Mouse (Mus musculus) limb, embryonic 12.5 days (tissue): ENCODE measurements around the gene Larp1b. TPM values are rescaled to one million over a fixed set of nuclear protein-coding genes. Genes with fewer than 3 reads are reported as not detected.

Source experiments
- ATAC-seq: fragments of 200-750 bp; cut with Nextera tagmentation; 2 replicates; pipeline ENCODE4 v1.8.0; 2017; ENCODE audit warnings: low read depth, moderate TSS enrichment; ENCODE audit not compliant: insufficient number of reproducible peaks, insufficient read depth, low FRiP score, low TSS enrichment
- H3K27ac ChIP-seq: fragments of 300-500 bp; sonication (generic); 2 replicates; pipeline ENCODE4 v1.5.1; 2016; ENCODE audit warnings: mild to moderate bottlenecking, moderate library complexity
- H3K27me3 ChIP-seq: fragments of 300-500 bp; sonication (generic); 2 replicates; pipeline ENCODE4 v1.6.1; 2016; ENCODE audit warnings: mild to moderate bottlenecking, moderate library complexity
- H3K36me3 ChIP-seq: fragments of 300-500 bp; sonication (generic); 2 replicates; pipeline ENCODE4 v1.6.1; 2016; ENCODE audit warnings: mild to moderate bottlenecking, moderate library complexity
- H3K4me1 ChIP-seq: fragments of 300-500 bp; sonication (generic); replicated peaks from 2 replicates; pipeline ENCODE4 v1.6.1; 2016
- H3K4me2 ChIP-seq: fragments of 300-500 bp; sonication (generic); 2 replicates; pipeline ENCODE4 v1.6.1; 2016; ENCODE audit warnings: mild to moderate bottlenecking, moderate library complexity
- H3K4me3 ChIP-seq: fragments of 300-500 bp; sonication (generic); replicated peaks from 2 replicates; pipeline ENCODE4 v1.5.1; 2016; ENCODE audit warnings: mild to moderate bottlenecking
- H3K9ac ChIP-seq: fragments of 300-500 bp; sonication (generic); replicated peaks from 2 replicates; pipeline ENCODE4 v1.6.1; 2016; ENCODE audit warnings: mild to moderate bottlenecking, moderate library complexity
- H3K9me3 ChIP-seq: fragments of 300-500 bp; sonication (generic); 2 replicates; pipeline ENCODE4 v1.6.1; 2016; ENCODE audit warnings: mild to moderate bottlenecking, moderate library complexity
- WGBS: fragments of 180-500 bp; shearing (Covaris S2); methylation state at CpG from one replicate; pipeline ENCODE4 v1.1.7; 2016; 5-methylcytosine and 5-hydroxymethylcytosine counted together
- polyA plus RNA-seq: library from polyadenylated mRNA; unstranded; fragments of >200 nt; fragmentation: Nextera tagmentation; extraction: Ambion mirVana; gene quantifications from 2 replicates; pipeline ENCODE4 v1.2.1, GENCODE M21; 2016

The Larp1b gene
- polyA plus RNA-seq, 1 experiment from 2014 or later, result 0.85 TPM

DNA sequence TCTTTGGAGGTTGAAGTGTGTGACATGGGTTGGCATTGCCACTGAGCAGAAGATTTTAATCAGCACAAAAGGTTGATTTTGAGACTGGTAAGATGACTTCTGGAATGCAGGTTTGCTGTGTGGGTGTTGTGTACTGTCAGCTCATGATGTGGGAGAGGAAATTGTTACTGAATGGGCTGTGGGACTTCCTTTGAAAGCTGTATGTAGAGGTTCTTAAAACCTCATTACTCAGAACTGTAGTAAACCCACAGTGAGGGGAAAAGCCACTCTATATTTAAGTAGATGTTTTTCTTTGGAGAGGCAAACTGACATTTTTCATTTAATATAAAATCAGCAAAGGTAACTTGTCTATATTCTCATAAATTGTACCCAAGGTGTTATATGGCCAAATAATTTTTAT, 31.1 kb downstream of the Larp1b start:
- H3K27me3 ChIP-seq, result no peaks in the 10 kb centered on the region
- H3K9me3 ChIP-seq, result no peaks in the 10 kb centered on the region
- ATAC-seq, result no peak
- H3K4me1 ChIP-seq, result no peaks in the 10 kb centered on the region
- no peaks in the 10 kb centered on the region for H3K36me3 ChIP-seq
- H3K27ac ChIP-seq, result no peak overlapping the region
- no peak overlapping the region for H3K4me3 ChIP-seq
- H3K9ac ChIP-seq, result no peak overlapping the region
- H3K4me2 ChIP-seq, result no peak overlapping the region

DNA sequence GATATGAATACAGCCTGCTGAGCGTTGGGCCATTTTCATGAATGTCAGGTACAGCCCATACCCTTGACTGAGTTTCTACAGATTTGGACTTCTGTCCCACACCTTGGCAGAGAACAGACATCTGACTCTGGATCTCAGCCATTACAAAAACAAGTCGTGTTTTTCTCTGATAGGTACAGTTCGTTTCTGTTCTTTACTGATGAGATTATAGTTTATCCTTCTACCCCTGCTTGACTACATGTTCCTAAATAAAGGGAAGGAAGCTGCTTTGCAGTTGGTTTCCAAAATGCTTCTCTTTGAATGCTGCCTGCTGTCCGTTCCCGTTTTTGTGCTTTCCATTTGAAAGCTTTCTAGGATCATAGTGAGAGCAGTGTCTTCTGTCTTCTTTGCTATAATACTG, 37.9 kb downstream of the Larp1b start:
- H3K27ac ChIP-seq, result no peak overlapping the region
- WGBS, result 79% methylated on average over 5 of the region's 5 CpGs
- no peak for ATAC-seq
- no peak overlapping the region for H3K9ac ChIP-seq
- H3K4me3 ChIP-seq, result no peak overlapping the region
- H3K36me3 ChIP-seq, result no peaks in the 10 kb centered on the region
- H3K9me3 ChIP-seq, result no peaks in the 10 kb centered on the region
- H3K4me2 ChIP-seq, result no peak overlapping the region
- H3K27me3 ChIP-seq, result no peaks in the 10 kb centered on the region
- 0 out of 2 replicates have a peak, but pooled peaks cover 4% of the 10 kb centered on the region for H3K4me1 ChIP-seq

DNA sequence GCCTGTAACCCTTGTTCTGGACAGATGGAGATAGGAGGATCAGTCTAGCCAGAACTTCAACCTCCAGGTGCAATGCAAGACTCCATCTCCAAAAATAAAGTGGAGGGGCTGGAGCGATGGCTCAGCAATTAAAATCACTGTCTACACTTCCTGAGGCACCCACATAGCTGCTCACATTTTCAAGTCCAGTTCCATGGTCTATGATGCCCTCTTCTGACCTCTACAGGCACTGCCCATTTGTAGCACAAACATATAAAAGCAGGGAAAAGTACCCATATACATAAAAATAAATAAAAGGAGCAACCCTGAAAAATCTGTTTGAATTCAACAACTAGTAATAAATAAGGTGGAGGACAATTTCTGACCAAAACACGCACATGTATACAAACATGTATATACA, 39.1 kb downstream of the Larp1b start:
- Histone ChIP-seq H3K27ac (no peak overlapping the region), H3K9ac (no peak overlapping the region), H3K27me3 (no peaks in the 10 kb centered on the region), H3K9me3 (no peaks in the 10 kb centered on the region), H3K4me1 (0 out of 2 replicates have a peak, but pooled peaks cover 4% of the 10 kb centered on the region), H3K4me3 (no peak overlapping the region), H3K36me3 (no peaks in the 10 kb centered on the region), H3K4me2 (no peak overlapping the region)
- no peak for ATAC-seq
- 77% methylated on average over 2 of the region's 2 CpGs for WGBS

DNA sequence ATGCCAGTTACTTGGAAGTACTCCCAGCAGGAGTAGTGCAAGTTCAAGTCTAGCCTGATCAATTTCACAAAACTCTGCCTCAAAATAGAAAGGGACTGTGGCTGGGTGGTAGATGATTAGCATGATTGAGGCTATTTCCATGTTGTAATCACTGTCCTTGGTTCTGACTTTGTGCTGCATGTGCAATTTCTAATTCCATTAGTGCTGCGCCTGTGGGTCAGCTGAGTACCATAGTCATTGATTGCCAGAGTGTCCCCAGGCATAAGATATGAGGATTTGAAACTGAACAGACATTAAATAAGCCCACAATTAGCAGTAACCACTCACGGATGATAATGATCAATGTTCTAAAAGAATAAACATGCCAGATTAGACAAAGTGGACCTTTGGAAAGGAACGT, 41.9 kb downstream of the Larp1b start:
- no peak overlapping the region for H3K4me3 ChIP-seq
- no peaks in the 10 kb centered on the region for H3K9me3 ChIP-seq
- H3K9ac ChIP-seq, result no peak overlapping the region
- no peaks in the 10 kb centered on the region for H3K4me1 ChIP-seq
- 75% methylated on average over 3 of the region's 3 CpGs for WGBS
- H3K4me2 ChIP-seq, result no peak overlapping the region
- H3K27ac ChIP-seq, result no peak overlapping the region
- no peaks in the 10 kb centered on the region for H3K27me3 ChIP-seq
- no peak for ATAC-seq
- no peaks in the 10 kb centered on the region for H3K36me3 ChIP-seq

DNA sequence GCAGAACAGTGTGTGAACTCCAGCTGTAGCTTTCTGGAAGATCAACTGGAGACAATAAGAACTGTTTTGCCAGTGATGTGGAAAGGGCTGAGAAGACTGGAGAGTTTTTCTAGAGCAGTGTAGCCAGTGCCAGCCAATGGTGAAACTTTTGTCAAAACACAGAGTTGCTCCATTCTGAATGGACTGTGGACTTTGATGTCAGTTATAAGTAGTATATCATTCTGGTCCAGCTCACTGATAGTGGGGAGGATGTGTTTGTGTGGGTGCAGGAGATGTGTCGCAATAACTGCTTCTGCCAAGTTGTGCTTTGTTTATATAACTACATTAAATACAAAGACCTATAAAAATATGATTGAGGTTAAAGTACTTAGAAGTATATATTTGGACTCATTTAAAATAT, 45.5 kb downstream of the Larp1b start:
- H3K27me3 ChIP-seq, result no peaks in the 10 kb centered on the region
- H3K4me1 ChIP-seq, result no peaks in the 10 kb centered on the region
- no peak overlapping the region for H3K4me2 ChIP-seq
- H3K9me3 ChIP-seq, result no peaks in the 10 kb centered on the region
- no peaks in the 10 kb centered on the region for H3K36me3 ChIP-seq
- no peak overlapping the region for H3K9ac ChIP-seq
- no peak for ATAC-seq
- whole genome bisulfite sequencing, result 100% methylated on average over 1 of the region's 1 CpGs
- no peak overlapping the region for H3K27ac ChIP-seq
- no peak overlapping the region for H3K4me3 ChIP-seq

DNA sequence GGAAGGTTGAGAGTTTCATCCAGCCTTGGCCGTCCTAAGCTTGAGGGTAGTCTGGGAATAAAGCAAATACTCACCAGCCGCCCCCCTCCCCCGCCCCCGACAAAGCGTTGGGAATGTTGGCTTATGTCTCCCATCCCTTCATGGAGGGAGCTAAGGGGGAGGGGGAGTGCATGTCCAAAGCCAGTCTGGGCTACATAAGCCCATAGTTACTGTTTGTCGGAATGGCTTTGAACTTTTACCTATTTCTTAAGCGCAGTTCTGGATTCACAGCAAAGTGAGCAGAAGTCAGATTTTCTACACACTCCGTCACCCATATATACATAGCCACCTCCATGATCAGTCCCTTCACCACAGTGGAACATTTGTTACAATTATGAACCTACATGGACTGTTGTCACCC, 59.7 kb downstream of the Larp1b start:
- H3K27ac ChIP-seq, result no peak overlapping the region
- H3K4me3 ChIP-seq, result no peak overlapping the region
- no peak for ATAC-seq
- no peaks in the 10 kb centered on the region for H3K27me3 ChIP-seq
- no peaks in the 10 kb centered on the region for H3K36me3 ChIP-seq
- H3K4me2 ChIP-seq, result no peak overlapping the region
- H3K4me1 ChIP-seq, result no peaks in the 10 kb centered on the region
- no peaks in the 10 kb centered on the region for H3K9me3 ChIP-seq
- 77% methylated on average over 8 of the region's 8 CpGs for WGBS
- H3K9ac ChIP-seq, result no peak overlapping the region

DNA sequence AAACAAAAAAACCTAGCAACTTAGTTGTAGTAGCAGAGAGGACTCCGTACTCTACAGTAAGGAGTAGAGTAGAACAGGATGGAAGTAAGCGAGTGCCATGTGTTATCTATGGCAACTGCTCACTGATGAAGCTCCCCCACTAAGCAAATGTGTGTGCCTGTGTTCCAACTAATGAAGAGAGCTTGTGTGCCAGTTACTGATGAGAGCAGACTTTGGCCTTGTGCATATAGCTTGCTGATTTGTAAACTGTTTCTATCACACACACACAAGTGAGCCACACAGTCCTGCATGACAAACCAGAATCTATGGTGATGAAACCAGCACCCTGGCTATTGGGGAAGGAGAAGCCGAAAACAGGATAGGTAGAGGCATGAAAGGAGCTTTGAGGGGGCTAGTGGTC, 60.4 kb downstream of the Larp1b start:
- Histone ChIP-seq H3K36me3 (no peaks in the 10 kb centered on the region), H3K9ac (no peak overlapping the region), H3K27ac (no peak overlapping the region), H3K27me3 (no peaks in the 10 kb centered on the region), H3K4me2 (no peak overlapping the region), H3K9me3 (no peaks in the 10 kb centered on the region), H3K4me3 (no peak overlapping the region), H3K4me1 (no peaks in the 10 kb centered on the region)
- ATAC-seq, result no peak
- 90% methylated on average over 3 of the region's 3 CpGs for WGBS

DNA sequence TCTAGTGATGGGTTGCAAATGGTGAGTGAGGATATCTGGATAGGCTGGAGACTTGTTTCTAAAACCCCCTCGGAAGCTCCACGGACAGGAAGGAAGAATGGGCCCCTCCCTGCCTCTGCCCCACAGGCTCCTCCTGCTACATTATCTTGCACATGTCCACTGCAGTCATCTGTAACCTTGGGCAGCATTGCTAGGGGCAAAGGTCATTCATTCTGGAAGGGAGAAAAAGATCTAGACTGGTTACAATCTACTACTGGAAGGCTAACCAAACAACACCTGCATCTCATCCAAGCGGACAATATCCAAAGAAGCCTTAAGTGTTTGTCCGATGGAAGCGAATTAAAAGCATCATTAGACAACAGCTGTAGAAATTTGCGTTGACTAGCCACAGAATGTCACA, 61.1 kb downstream of the Larp1b start:
- ATAC-seq, result no peak
- H3K36me3 ChIP-seq, result no peaks in the 10 kb centered on the region
- H3K4me3 ChIP-seq, result no peak overlapping the region
- no peaks in the 10 kb centered on the region for H3K4me1 ChIP-seq
- no peak overlapping the region for H3K9ac ChIP-seq
- no peaks in the 10 kb centered on the region for H3K9me3 ChIP-seq
- H3K27me3 ChIP-seq, result no peaks in the 10 kb centered on the region
- H3K4me2 ChIP-seq, result no peak overlapping the region
- no peak overlapping the region for H3K27ac ChIP-seq
- WGBS, result 82% methylated on average over 6 of the region's 6 CpGs

DNA sequence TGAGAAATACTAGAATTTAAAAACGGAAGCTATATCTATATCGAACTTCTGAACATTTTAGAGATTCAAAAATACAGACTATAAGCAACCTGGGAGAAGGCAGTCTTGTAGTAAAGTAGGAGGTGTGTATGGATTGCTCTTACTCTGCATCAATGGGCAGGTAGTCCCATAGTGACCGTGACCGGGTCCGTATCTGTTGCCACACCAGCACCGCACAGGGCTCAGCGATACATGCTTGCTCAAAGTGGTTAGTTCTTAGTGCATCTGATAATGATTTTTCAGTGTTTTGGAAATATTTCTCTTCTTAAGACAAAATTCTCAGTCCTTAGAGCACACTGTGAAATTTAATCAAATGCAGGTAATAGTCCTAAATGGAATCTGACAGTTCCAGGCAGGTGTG, 62.8 kb downstream of the Larp1b start:
- ATAC-seq, result no peak
- Histone ChIP-seq H3K27ac (no peak overlapping the region), H3K36me3 (no peaks in the 10 kb centered on the region), H3K4me2 (no peak overlapping the region), H3K4me3 (no peak overlapping the region), H3K9me3 (no peaks in the 10 kb centered on the region), H3K9ac (no peak overlapping the region), H3K4me1 (no peaks in the 10 kb centered on the region), H3K27me3 (no peaks in the 10 kb centered on the region)
- 92% methylated on average over 7 of the region's 7 CpGs for WGBS

DNA sequence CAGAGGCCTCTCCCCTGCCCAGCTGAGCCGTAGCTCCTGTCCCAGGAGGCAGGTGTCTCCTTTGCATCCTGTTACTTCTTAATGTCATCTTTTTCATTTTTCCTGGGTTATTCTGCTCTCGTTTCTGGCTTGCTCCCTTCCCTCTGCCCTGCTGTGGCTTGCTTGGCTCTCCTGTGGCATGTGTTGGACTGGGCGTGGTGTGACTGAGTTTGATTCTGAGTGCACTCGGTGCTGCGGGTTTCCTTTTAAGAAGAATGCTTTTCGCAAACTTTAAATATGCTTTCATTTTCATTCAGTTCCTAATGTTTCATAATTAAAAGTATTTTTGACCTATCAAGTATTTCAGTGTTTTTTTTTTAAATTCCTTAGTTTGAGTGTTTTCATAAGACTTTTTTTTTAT, 65.3 kb downstream of the Larp1b start:
- Histone ChIP-seq H3K27ac (no peak overlapping the region), H3K4me2 (no peak overlapping the region), H3K9ac (no peak overlapping the region), H3K4me3 (no peak overlapping the region), H3K27me3 (no peaks in the 10 kb centered on the region), H3K9me3 (no peaks in the 10 kb centered on the region), H3K4me1 (no peaks in the 10 kb centered on the region), H3K36me3 (no peaks in the 10 kb centered on the region)
- 76% methylated on average over 6 of the region's 6 CpGs for WGBS
- no peak for ATAC-seq

DNA sequence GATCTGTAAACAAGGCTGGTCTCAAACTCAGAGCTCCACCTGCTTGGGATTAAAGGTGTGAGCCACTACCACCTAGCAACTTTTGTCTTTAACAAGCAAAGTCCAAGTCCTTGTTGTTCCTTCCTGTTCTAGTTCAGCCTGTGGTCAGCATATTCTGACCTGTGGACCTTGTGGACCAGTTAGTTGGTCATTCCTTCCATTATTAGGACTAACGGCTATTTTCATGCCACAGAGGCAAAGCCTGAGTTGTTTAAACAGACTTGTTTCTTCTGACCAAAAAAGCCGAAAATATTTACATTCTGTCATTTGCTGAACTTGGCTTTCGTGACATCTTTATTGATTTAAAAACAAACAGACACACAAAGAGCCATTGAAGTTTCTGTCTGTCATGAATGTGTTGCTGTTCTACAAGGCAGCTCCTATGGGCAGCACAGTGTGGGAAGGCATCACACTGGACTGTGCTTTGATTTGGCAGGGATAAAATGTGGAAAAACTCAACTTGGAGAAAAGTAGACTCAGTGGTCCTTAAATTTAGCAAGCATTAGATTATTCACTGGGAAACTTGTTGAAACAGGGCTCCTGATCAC, 68.5 kb downstream of the Larp1b start:
- Histone ChIP-seq H3K4me1 (no peaks in the 10 kb centered on the region), H3K4me3 (no peak overlapping the region), H3K36me3 (no peaks in the 10 kb centered on the region), H3K9ac (no peak overlapping the region), H3K27ac (no peak overlapping the region), H3K4me2 (no peak overlapping the region), H3K27me3 (no peaks in the 10 kb centered on the region), H3K9me3 (no peaks in the 10 kb centered on the region)
- 80% methylated on average over 3 of the region's 3 CpGs for WGBS
- no peak for ATAC-seq

DNA sequence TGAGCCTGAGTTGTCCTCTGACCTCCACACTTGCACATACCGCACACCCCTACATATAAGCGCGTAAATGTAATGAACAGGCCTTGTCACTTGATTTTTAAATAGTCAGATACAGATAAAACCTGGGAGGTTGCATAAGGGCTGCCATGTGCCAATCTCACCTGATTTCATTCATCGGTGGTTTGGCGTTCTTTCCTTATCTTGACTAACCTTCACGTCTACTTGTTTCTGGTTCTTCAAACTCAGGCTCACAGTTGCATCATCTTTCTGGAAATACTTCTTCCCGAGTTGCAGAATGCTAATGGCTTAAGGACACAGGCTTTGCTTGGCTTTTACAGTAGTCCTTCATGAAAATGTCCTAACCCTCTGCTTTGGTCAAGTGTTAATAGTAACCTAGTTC, 71.1 kb downstream of the Larp1b start:
- no peak for ATAC-seq
- H3K4me2 ChIP-seq, result no peak overlapping the region
- no peaks in the 10 kb centered on the region for H3K4me1 ChIP-seq
- H3K27me3 ChIP-seq, result no peaks in the 10 kb centered on the region
- H3K27ac ChIP-seq, result no peak overlapping the region
- WGBS, result 92% methylated on average over 7 of the region's 7 CpGs
- H3K9ac ChIP-seq, result no peak overlapping the region
- no peak overlapping the region for H3K4me3 ChIP-seq
- H3K36me3 ChIP-seq, result no peaks in the 10 kb centered on the region
- H3K9me3 ChIP-seq, result no peaks in the 10 kb centered on the region
